Mouse (Mus musculus) kidney, postnatal 10 days (tissue): ENCODE measurements at regions not wholly inside any gene's neighbourhood (a gene's known extent, or its start where the extent isn't known, plus 50 kb on each side); places are given as distances from the start of the nearest gene placed in this dataset.

Experiments
- DNase-seq: peaks from one replicate; pipeline ENCODE4 v3.0.0; 2021; ENCODE audit warnings: mixed read lengths

DNA sequence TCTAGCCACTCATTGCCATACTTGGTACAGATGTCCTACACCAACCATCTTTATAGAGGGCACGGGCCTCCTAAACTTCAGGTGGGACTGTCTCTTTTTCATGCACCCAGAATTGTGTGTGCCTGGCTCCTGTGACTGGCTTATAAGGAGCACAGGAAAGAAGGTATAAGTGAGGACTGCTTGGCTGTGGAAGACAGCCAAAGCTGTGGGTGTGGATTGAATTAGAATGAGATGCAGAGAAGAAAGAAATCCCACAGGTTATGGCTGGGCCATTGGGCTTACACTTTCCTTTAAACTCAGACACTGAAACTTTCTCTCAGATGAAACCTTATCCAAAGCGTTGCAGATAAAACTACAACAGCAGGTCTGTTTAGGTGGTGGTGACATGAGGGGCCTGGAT lies 239.5 kb upstream of the Fam160b2 start:
- DNase-seq, result no peak

DNA sequence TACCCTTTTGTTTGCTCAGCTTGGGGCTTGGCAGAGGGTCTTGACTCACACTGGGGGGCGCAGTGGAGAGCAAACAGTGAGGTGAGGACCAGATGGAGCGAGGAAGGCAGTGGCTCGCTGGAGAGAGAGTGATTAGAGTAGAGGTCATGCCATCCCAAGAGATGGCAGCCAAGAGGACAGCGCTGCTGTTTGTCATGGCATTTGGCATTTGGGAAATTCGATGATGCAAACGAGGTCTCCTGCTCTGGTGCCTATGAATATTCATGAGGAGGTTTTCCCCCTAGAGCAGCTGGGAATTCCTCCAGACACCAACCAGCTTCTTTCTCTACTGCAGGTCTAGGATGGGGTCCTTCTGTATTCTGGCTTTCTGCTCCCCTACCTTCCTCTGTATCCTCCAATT lies 237.9 kb upstream of the Fam160b2 start:
- DNase-seq, result no peak

DNA sequence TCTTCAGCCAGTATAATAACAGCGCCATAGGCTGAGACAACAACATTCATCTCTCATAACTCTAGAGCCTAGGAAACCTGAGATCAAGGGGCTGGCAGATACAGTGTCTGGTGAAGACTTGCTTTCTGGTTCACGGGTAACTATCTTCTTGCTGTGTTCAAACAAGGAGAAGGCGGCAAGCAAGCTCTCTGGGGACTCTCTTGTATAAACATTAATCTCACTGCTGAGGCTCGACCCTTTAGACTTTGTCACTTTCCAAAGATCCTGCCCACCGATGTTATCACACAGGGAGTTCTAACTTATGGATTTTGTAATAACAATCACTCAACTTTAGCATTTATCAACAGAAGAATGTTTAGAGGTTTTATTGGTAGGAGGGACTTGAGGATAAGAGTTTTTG lies 233.6 kb upstream of the Fam160b2 start:
- no peak for DNase-seq

DNA sequence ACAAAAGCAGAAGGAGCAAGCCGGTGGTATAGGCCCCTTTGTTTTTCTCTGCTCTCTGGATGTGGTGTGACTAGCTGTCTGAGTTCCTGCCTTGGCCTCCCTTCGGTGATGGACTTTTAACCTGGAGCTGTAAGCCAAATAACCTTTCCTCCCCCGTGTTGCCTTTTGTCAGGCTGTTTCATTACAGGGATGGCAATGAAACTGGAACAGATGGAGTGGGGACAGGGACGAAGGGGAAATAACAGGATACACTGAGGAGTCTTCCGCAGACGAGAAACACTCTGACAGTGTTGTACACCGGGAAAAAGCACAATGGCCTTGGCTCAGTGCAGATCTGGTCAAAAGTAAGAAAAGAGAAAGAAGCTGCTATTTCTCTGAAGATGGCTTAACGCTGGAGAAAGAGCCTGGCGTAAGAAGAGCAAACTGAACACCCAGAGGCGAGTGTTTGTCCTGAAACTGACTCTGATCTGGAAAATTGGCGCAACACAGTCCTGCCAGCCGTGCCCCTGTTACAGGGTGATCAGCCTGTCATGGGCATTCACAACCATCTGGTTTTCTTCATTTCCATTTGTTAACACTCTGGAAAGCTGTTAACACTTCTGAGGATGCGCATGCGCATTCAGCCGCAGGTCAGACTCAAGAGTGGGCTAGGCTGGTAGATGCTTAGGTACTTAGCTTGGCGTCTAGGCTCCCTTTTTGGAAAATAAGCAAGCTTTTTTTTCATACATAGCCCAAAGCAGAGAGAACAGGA lies 233.0 kb upstream of the Fam160b2 start:
- peak; percentile 8 for DNase-seq

DNA sequence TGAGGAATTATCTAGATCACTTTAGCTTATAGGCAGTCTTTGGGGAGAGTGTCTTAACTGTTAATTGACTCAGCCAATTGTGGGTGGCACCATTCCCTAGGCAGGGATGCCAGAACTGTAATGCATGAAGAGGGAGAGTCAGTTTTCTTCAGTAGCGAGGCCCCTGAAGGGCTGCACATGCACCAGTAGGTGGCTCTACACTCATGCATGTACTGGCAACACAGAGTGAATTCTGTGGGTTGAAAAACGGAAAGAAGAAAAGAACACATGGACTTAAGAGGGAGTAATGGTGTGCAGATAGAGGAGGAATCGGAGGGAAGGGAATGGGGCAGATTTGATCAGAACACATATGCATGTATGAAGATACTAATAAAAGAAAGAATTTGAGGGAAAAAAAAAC lies 232.4 kb upstream of the Fam160b2 start:
- peak; percentile 18 for DNase-seq
